Mouse (Mus musculus): ENCODE measurements around the gene Cep68. TPM values are rescaled to one million over a fixed set of nuclear protein-coding genes. Genes with fewer than 3 reads are reported as not detected.

The Cep68 gene
- total and polyA plus RNA-seq, 3 experiments, result 27.8 to 31.6 (median 30.7) TPM

DNA sequence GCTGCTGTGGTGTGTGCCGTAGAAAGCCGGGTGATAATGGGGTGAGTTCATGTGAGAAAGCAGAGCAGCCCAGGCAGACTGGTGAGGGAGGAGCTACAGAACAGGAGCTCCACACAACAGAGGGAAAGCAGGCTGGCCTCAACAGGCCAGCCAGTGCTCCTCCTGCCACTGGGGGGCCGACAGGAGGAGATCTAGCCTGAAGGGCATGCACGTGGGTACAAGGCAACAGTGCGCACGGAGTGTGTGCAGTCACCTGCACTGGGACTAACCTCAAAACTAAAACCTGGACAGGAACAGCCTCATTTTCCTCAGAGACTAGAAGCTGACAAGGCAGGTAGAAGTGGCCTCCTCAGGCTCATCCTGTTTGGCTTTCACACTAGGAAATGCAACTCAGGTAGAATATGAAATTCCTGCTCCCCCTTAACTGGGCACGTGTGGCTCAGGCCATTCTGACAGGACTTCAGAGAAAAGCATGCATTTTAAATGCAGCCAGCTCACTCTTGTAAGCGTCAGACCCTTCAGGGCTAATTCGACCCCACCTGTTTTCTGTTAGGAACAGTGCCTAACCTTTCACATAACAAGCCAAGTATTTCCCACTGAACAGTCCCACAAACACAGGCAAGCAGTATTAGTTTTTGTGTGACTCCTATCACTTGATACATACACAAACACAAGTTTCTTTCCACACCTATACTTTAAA is 5.9 kb downstream of the Cep68 start:
- in situ Hi-C loops (cut with MboI; ENCODE audit: low pct_ligation_motif_present, low pct_unique_long_range_greater_than_20kb, low sequenced_read_pairs), result loop anchor here (5.0 kb wide), 1 partner anchor 36 kb away; no protein-coding TSS in a partner anchor
- TF ChIP-seq CTCF (conservative IDR thresholded peaks at IDR 0.05 in 1 of 2, IDR thresholded peaks at IDR 0.05 in 1 of 2; ENCODE audit: low read depth in 2 of 2, low read length in 2 of 2), result peak in 1 of 2 experiments; percentile 38; a peak in 2 of 4 replicates
- peak; percentile 56; the same call in 1 of the 2 replicates for TF ChIP-seq MXI1 (IDR thresholded peaks at IDR 0.05; ENCODE audit: low read depth, low read length)
- TF ChIP-seq ZMIZ1 (IDR thresholded peaks at IDR 0.05; ENCODE audit: low read depth, low read length), result 0 out of 2 replicates have a peak, but pooled peaks have one; percentile 41
- TF ChIP-seq JUND (conservative IDR thresholded peaks at IDR 0.05; ENCODE audit: low read depth, low read length), result no peak
- peak; percentile 49; the same call in 1 of the 2 replicates for TF ChIP-seq MAX (IDR thresholded peaks at IDR 0.05; ENCODE audit: low read length)
- TF ChIP-seq MAFK (IDR thresholded peaks at IDR 0.05; ENCODE audit: insufficient replicate concordance, low read length), result 0 out of 2 replicates have a peak, but pooled peaks have one; percentile 15
- TF ChIP-seq POLR2AphosphoS2 (IDR thresholded peaks at IDR 0.05; ENCODE audit: low read depth, low read length), result no peak
- TF ChIP-seq MAZ (IDR thresholded peaks at IDR 0.05; ENCODE audit: low read depth, low read length), result no peak
- no peak for TF ChIP-seq TBP (conservative IDR thresholded peaks at IDR 0.05; ENCODE audit: low read depth, low read length)
- TF ChIP-seq GABPA (IDR thresholded peaks at IDR 0.05; ENCODE audit: insufficient replicate concordance, low read depth, low read length), result no peak
- TF ChIP-seq BHLHE40 (IDR thresholded peaks at IDR 0.05; ENCODE audit: low read depth, low read length), result peak; percentile 66
- TF ChIP-seq HCFC1 (IDR thresholded peaks at IDR 0.05; ENCODE audit: low read depth, low read length), result no peak
- 0 out of 2 replicates have a peak, but pooled peaks have one; percentile 40 for TF ChIP-seq SIN3A (IDR thresholded peaks at IDR 0.05; ENCODE audit: low read length)
- TF ChIP-seq MYC (IDR thresholded peaks at IDR 0.05; ENCODE audit: low read depth, low read length), result peak; percentile 20; the same call in 1 of the 2 replicates
- DNase-seq (ENCODE audit: extremely low read depth), result no peak
- H3K4me2 ChIP-seq (ENCODE audit: insufficient read depth, low read depth, poor library complexity, severe bottlenecking), result no peak overlapping the region
- peaks cover 56 to 84% of the 10 kb centered on the region in 2 experiments for H3K36me3 ChIP-seq (replicated peaks in 1 of 2; ENCODE audit: control insufficient read depth in 1 of 2, insufficient read depth in 1 of 2, low read length in 1 of 2)
- H3K27ac ChIP-seq (ENCODE audit: insufficient read depth, low read depth), result no peak overlapping the region
- no peak overlapping the region for H3K9ac ChIP-seq (ENCODE audit: insufficient read depth, low read depth)
- H3K4me3 ChIP-seq (replicated peaks in 1 of 3; ENCODE audit: low read depth in 2 of 3, low read length in 2 of 3, poor library complexity in 1 of 3), result no peak overlapping the region
- no peaks in the 10 kb centered on the region for H3K9me3 ChIP-seq (replicated peaks; ENCODE audit: low read length)
- dilution Hi-C loops (cut with MboI; ENCODE audit: extremely low pct_ligation_motif_present, extremely low pct_unique_long_range_greater_than_20kb, low sequenced_read_pairs), result no loop called here
- peaks cover 14 to 55% of the 10 kb centered on the region in 2 experiments for H3K4me1 ChIP-seq (ENCODE audit: control insufficient read depth in 1 of 2, insufficient read depth in 2 of 2)
- H3K79me2 ChIP-seq (replicated peaks; ENCODE audit: control insufficient read depth, extremely low read depth, insufficient read depth, poor library complexity, severe bottlenecking), result peaks cover 40% of the 10 kb centered on the region
- no peaks in the 10 kb centered on the region for H3K27me3 ChIP-seq (replicated peaks)

DNA sequence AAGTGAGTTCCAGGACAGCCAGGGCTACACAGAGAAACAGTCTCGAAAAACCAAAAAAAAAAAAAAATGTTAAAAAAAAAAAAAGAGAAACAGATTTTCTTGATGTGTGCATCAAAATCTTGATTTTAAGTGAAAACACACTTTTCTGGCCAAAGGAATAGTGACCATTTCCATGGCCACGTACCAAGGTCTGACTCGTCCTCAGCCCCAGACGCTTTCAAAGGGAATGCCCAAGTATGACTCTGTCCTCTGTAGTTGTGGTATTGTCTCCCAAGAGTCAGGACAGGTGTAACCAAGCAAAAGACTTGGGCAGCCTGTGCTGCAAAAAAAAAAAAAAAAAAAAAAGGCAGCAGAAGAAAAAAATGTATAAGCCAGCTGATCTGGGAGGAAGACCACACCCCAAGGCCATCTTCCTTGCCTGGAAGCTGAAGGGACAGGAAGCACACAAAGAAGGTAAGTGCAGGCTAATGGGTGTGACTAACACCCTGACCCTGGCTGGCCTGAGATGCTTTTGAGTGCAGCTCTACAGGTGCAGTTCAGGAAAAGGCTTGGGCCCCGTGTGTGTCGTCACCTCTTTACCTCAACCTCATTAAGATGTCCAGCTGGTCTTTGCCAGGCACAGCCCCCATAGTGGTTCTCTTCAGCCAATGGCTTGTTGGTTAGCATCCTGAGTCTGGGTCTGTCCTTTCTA is 6.7 kb downstream of the Cep68 start:
- Histone ChIP-seq H3K4me3 (replicated peaks in 1 of 3; ENCODE audit: low read depth in 2 of 3, low read length in 2 of 3, poor library complexity in 1 of 3) (no peak overlapping the region), H3K4me2 (ENCODE audit: insufficient read depth, low read depth, poor library complexity, severe bottlenecking) (no peak overlapping the region), H3K9me3 (replicated peaks; ENCODE audit: low read length) (no peaks in the 10 kb centered on the region), H3K79me2 (replicated peaks; ENCODE audit: control insufficient read depth, extremely low read depth, insufficient read depth, poor library complexity, severe bottlenecking) (peaks cover 32% of the 10 kb centered on the region), H3K9ac (ENCODE audit: insufficient read depth, low read depth) (no peak overlapping the region), H3K36me3 (replicated peaks in 1 of 2; ENCODE audit: control insufficient read depth in 1 of 2, insufficient read depth in 1 of 2, low read length in 1 of 2) (peaks cover 61 to 91% of the 10 kb centered on the region in 2 experiments), H3K27ac (ENCODE audit: insufficient read depth, low read depth) (no peak overlapping the region), H3K4me1 (ENCODE audit: control insufficient read depth in 1 of 2, insufficient read depth in 2 of 2) (peaks cover 14 to 52% of the 10 kb centered on the region in 2 experiments), H3K27me3 (replicated peaks) (no peaks in the 10 kb centered on the region)
- no peak for DNase-seq (ENCODE audit: extremely low read depth)
- in situ Hi-C loops (cut with MboI; ENCODE audit: low pct_ligation_motif_present, low pct_unique_long_range_greater_than_20kb, low sequenced_read_pairs) (loop anchor here (5.0 kb wide), 1 partner anchor 35 kb away; no protein-coding TSS in a partner anchor), dilution Hi-C loops (cut with MboI; ENCODE audit: extremely low pct_ligation_motif_present, extremely low pct_unique_long_range_greater_than_20kb, low sequenced_read_pairs) (no loop called here)
- TF ChIP-seq ZNF384 (IDR thresholded peaks at IDR 0.05; ENCODE audit: low read depth, low read length) (peak; percentile 59; the same call in 1 of the 2 replicates), MAZ (IDR thresholded peaks at IDR 0.05; ENCODE audit: low read depth, low read length) (no peak)
